In the genomic region with DNA sequence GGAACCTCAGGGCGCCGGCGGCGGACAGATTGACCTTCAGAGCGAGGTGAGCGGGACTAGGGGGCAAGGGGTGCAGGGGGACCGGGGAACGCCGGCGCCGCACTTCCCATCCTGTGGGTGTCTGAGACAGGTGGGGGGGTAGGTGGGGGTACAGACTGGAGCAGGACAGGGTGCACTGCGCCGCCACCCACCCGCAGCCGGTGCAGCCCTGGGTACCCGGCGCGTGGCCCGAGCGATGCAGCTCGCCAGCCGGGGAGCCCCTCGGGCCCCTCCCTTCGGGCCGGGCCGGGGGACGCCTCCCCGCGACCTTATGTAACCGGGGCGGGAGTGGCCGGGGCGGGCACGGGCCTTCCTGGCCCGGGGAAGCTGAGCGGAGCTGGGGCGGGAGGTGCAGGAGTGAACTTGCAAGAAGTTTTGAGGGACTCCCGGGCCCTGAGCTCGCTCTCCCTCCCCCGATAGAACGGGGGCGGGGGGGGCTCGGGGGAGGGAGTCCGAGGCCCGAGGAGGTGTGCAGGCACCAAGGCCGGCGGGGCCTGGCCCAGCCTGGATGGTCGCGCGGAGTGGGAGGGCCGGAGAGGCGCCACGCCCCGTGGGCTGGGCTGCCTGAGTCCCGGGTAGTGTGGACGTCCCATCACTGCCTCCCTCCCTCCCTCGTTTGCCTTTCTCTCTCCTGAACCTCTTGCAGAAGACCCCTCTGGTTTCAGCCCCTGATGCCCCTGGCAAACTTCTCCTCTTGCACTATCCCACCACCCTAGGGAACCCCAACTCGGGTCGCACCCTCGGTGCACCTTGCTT, we compare ENCODE assay signal across 7 mouse cellular contexts. TPM values are rescaled to one million over a fixed set of nuclear protein-coding genes. Genes with fewer than 3 reads are reported as not detected.
DNase-seq lines count a peak whose midpoint lies in the region; ATAC-seq lines count a peak whose summit lies in the region.

No protein-coding gene starts in this region.

- peak overlapping the region; percentile 75 for H3K9ac ChIP-seq in intestine, embryonic 15.5 days

- peak overlapping the region; percentile 95 for H3K4me2 ChIP-seq in intestine, embryonic 15.5 days (replicated peaks)

- H3K9me3 ChIP-seq in intestine, embryonic 15.5 days = no peaks in the 10 kb centered on the region
- H3K9me3 ChIP-seq in midbrain, embryonic 10.5 days (replicated peaks) = no peaks in the 10 kb centered on the region

- intact Hi-C loops in left cerebral cortex, postnatal 36 days (cut with DNase I) = no loop called here

- WGBS in intestine, embryonic 15.5 days = 1% methylated on average over 55 of the region's 60 CpGs
- WGBS in midbrain, embryonic 10.5 days = under 1% methylated on average over 54 of the region's 60 CpGs

- peak; percentile 88 for ATAC-seq in intestine, embryonic 15.5 days

- H3K27ac ChIP-seq in intestine, embryonic 15.5 days = peak overlapping the region; percentile 88
- peak overlapping the region; percentile 66 for H3K27ac ChIP-seq in midbrain, embryonic 10.5 days (replicated peaks)

- H3K36me3 ChIP-seq in intestine, embryonic 15.5 days = no peaks in the 10 kb centered on the region
- no peaks in the 10 kb centered on the region for H3K36me3 ChIP-seq in midbrain, embryonic 10.5 days

- no peaks in the 10 kb centered on the region for H3K27me3 ChIP-seq in intestine, embryonic 15.5 days (replicated peaks)
- H3K27me3 ChIP-seq in midbrain, embryonic 10.5 days (ENCODE audit: low read depth, poor library complexity, severe bottlenecking) = peaks cover 55% of the 10 kb centered on the region

- H3K4me3 ChIP-seq in intestine, embryonic 15.5 days (replicated peaks) = peak overlapping the region; percentile 85
- peak overlapping the region; percentile 69 for H3K4me3 ChIP-seq in midbrain, embryonic 10.5 days

- H3K4me1 ChIP-seq in intestine, embryonic 15.5 days (replicated peaks) = peaks cover 28% of the 10 kb centered on the region
- H3K4me1 ChIP-seq in midbrain, embryonic 10.5 days = peaks cover 43% of the 10 kb centered on the region

- DNase-seq in adipocyte (ENCODE audit: low spot score) = peak; percentile 83
- peak; percentile 83 for DNase-seq in embryo, embryonic 11 days
- DNase-seq in gastrocnemius, postnatal 25 days = peak; percentile 97
- DNase-seq in left cerebral cortex, postnatal 36 days (ENCODE audit: low spot score in 2 of 2) = peak; percentile 61 to 69
- peak; percentile 67 for DNase-seq in midbrain, embryonic 10.5 days (ENCODE audit: low spot score)
- peak; percentile 93 for DNase-seq in skeletal muscle tissue, adult 2 months (ENCODE audit: low read depth, low spot score)

RNA-seq across cellular contexts. Expression of gene Tfeb, which starts 0.6 kb away (rescaled TPM):
- 10 to 100 TPM; 65.8 to 67.7 TPM for total RNA-seq in gastrocnemius, postnatal 25 days (2021)
- 22.4 and 22.8 TPM in 2 replicates for polyA plus RNA-seq in intestine, embryonic 15.5 days (2015; fragmentation: Nextera tagmentation; extraction: Ambion mirVana)
- 10 to 100 TPM; 10.6 to 12.0 TPM for total RNA-seq in left cerebral cortex, postnatal 36 days (2021)
- polyA plus RNA-seq in midbrain, embryonic 10.5 days (2016; fragmentation: Nextera tagmentation; extraction: Ambion mirVana) = 1.9 and 2.3 TPM in 2 replicates

RNA-seq across cellular contexts. Expression of gene Pgc, which starts 10.8 kb away (rescaled TPM):
- total RNA-seq in gastrocnemius, postnatal 25 days (2021) = not detected
- polyA plus RNA-seq in intestine, embryonic 15.5 days (2015; fragmentation: Nextera tagmentation; extraction: Ambion mirVana) = 0.93 and 0.99 TPM in 2 replicates
- not detected for total RNA-seq in left cerebral cortex, postnatal 36 days (2021)
- 0.19 TPM in 1 of 2 replicates, not detected in the other for polyA plus RNA-seq in midbrain, embryonic 10.5 days (2016; fragmentation: Nextera tagmentation; extraction: Ambion mirVana)

RNA-seq across cellular contexts. Expression of gene Prickle4, which starts 42.9 kb away (rescaled TPM):
- total RNA-seq in gastrocnemius, postnatal 25 days (2021) = 1 to 10 TPM; 1.3 to 2.6 TPM
- 0.40 and 0.52 TPM in 2 replicates for polyA plus RNA-seq in intestine, embryonic 15.5 days (2015; fragmentation: Nextera tagmentation; extraction: Ambion mirVana)
- total RNA-seq in left cerebral cortex, postnatal 36 days (2021) = 1 to 10 TPM; 3.0 to 3.5 TPM
- polyA plus RNA-seq in midbrain, embryonic 10.5 days (2016; fragmentation: Nextera tagmentation; extraction: Ambion mirVana) = 0.35 and 0.44 TPM in 2 replicates

RNA-seq across cellular contexts. Expression of gene Gm21981, which starts 43.2 kb away (rescaled TPM):
- under 1 TPM; 0.61 to 0.70 TPM for total RNA-seq in gastrocnemius, postnatal 25 days (2021)
- polyA plus RNA-seq in intestine, embryonic 15.5 days (2015; fragmentation: Nextera tagmentation; extraction: Ambion mirVana) = 0.18 and 0.24 TPM in 2 replicates
- 1 to 10 TPM; 5.2 to 6.2 TPM for total RNA-seq in left cerebral cortex, postnatal 36 days (2021)
- 0.44 and 0.48 TPM in 2 replicates for polyA plus RNA-seq in midbrain, embryonic 10.5 days (2016; fragmentation: Nextera tagmentation; extraction: Ambion mirVana)

RNA-seq across cellular contexts. Expression of gene Frs3, which starts 48.6 kb away (rescaled TPM):
- 1 to 10 TPM; 3.9 to 4.0 TPM for total RNA-seq in gastrocnemius, postnatal 25 days (2021)
- polyA plus RNA-seq in intestine, embryonic 15.5 days (2015; fragmentation: Nextera tagmentation; extraction: Ambion mirVana) = 4.8 and 5.5 TPM in 2 replicates
- total RNA-seq in left cerebral cortex, postnatal 36 days (2021) = 10 to 100 TPM; 29.8 to 31.6 TPM
- 10.3 and 13.6 TPM in 2 replicates for polyA plus RNA-seq in midbrain, embryonic 10.5 days (2016; fragmentation: Nextera tagmentation; extraction: Ambion mirVana)

Comparison
In these comparisons a context has a peak if more than half of its experiments do, and no peak if none do; other contexts are left out.
1. Peak in every context shown above with its lines: DNase-seq, ATAC-seq, H3K4me3 ChIP-seq and H3K27ac ChIP-seq.
2. RNA of gene Tfeb, which starts 0.6 kb away (total RNA-seq): 65.8 to 67.7 TPM in gastrocnemius, postnatal 25 days; 10.6 to 12.0 TPM in left cerebral cortex, postnatal 36 days; every median in the first group is over 4 times any median in the second.